Comparison of ENCODE assay signal across 35 mouse cellular contexts in genomic region chr3:86057436-86058095, GRCm38 (mm10). TPM values are rescaled to one million over a fixed set of nuclear protein-coding genes. Genes with fewer than 3 reads are reported as not detected.
A peak's percentile ranks its signal among the peaks of the same experiment; 100 is the strongest.
DNase-seq lines count a peak whose midpoint lies in the region; ATAC-seq and TF ChIP-seq lines count a peak whose summit lies in the region.
"Had no signal": no experiment of that assay in that cellular context is flagged by ENCODE, and none has a peak within 500 bp of the region (broad histone marks: within the 10 kb centered on the region; RNA-seq: fewer than 3 reads in every experiment).

No protein-coding gene starts in this region.

- H3K4me1 ChIP-seq in heart, embryonic 10.5 days, result no peaks in the 10 kb centered on the region
- no peaks in the 10 kb centered on the region for H3K4me1 ChIP-seq in lung, postnatal 0 days (ENCODE audit: insufficient read depth, low read depth, low read length)
- H3K4me1 ChIP-seq in midbrain, embryonic 13.5 days (replicated peaks), result no peaks in the 10 kb centered on the region
- H3K4me1 ChIP-seq: forebrain, embryonic 15.5 days; heart, embryonic 13.5 days; liver, embryonic 15.5 days had no signal

- no peak overlapping the region for H3K27ac ChIP-seq in heart, embryonic 10.5 days
- H3K27ac ChIP-seq in lung, postnatal 0 days (ENCODE audit: low read length), result peak overlapping the region; percentile 72
- no peak overlapping the region for H3K27ac ChIP-seq in midbrain, embryonic 13.5 days
- H3K27ac ChIP-seq: forebrain, embryonic 10.5 days; forebrain, embryonic 15.5 days; heart, embryonic 13.5 days; hindbrain, postnatal 0 days; intestine, embryonic 15.5 days; left cerebral cortex, adult 2 months; limb, embryonic 12.5 days; liver, embryonic 15.5 days had no signal

- WGBS in heart, embryonic 10.5 days, result 67% methylated on average over 6 of the region's 6 CpGs
- WGBS in lung, postnatal 0 days, result 47% methylated on average over 6 of the region's 6 CpGs
- WGBS in midbrain, embryonic 13.5 days, result 72% methylated on average over 6 of the region's 6 CpGs

- H3K36me3 ChIP-seq in heart, embryonic 10.5 days, result no peaks in the 10 kb centered on the region
- H3K36me3 ChIP-seq in lung, postnatal 0 days (ENCODE audit: insufficient read depth, low read length), result no peaks in the 10 kb centered on the region
- no peaks in the 10 kb centered on the region for H3K36me3 ChIP-seq in midbrain, embryonic 13.5 days
- H3K36me3 ChIP-seq: forebrain, embryonic 10.5 days; forebrain, embryonic 15.5 days; G1E; heart, embryonic 13.5 days; intestine, embryonic 15.5 days; limb, embryonic 12.5 days; liver, embryonic 15.5 days had no signal

- TF ChIP-seq CTCF in lung, postnatal 0 days (IDR thresholded peaks at IDR 0.05), result no peak

- H3K27me3 ChIP-seq in heart, embryonic 10.5 days (ENCODE audit: insufficient read depth, poor library complexity, severe bottlenecking), result no peaks in the 10 kb centered on the region
- no peaks in the 10 kb centered on the region for H3K27me3 ChIP-seq in lung, postnatal 0 days (replicated peaks; ENCODE audit: insufficient read depth, low read length)
- no peaks in the 10 kb centered on the region for H3K27me3 ChIP-seq in midbrain, embryonic 13.5 days
- H3K27me3 ChIP-seq: forebrain, embryonic 15.5 days; heart, embryonic 13.5 days; intestine, embryonic 15.5 days; limb, embryonic 12.5 days; liver, embryonic 15.5 days had no signal

- peak; percentile 79 for ATAC-seq in lung, postnatal 0 days
- no peak for ATAC-seq in midbrain, embryonic 13.5 days
- ATAC-seq: forebrain, embryonic 15.5 days; hindbrain, postnatal 0 days; intestine, embryonic 15.5 days; midbrain, embryonic 16.5 days had no signal

- peak; percentile 11 for DNase-seq in heart, embryonic 10.5 days (ENCODE audit: low spot score)
- no peak for DNase-seq in heart, adult 9 months (ENCODE audit: low spot score in 2 of 2)
- DNase-seq in 3134 (ENCODE audit: extremely low read depth, insufficient read length, low spot score), result peak; percentile 41
- peak; percentile 66 for DNase-seq in Muller cell, postnatal 12 days (ENCODE audit: inconsistent ontology term)
- DNase-seq in lung, postnatal 0 days (ENCODE audit: low spot score), result peak; percentile 73
- DNase-seq in ovary, postnatal 36 days (ENCODE audit: low spot score), result no peak
- DNase-seq in gastrocnemius, postnatal 25 days, result no peak
- DNase-seq: cerebellum, adult 18-20 months; cerebellum, postnatal 14 days; thymus, adult 2 months; thymus, postnatal 36 days had no signal

- no peak overlapping the region for H3K4me3 ChIP-seq in heart, embryonic 10.5 days
- H3K4me3 ChIP-seq in lung, postnatal 0 days (ENCODE audit: low read depth, low read length), result no peak overlapping the region
- H3K4me3 ChIP-seq in midbrain, embryonic 13.5 days (replicated peaks), result no peak overlapping the region
- H3K4me3 ChIP-seq: forebrain, embryonic 10.5 days; forebrain, embryonic 15.5 days; heart, embryonic 13.5 days; intestine, embryonic 15.5 days; layer of hippocampus, adult 2 months; left cerebral cortex, adult 2 months; limb, embryonic 12.5 days; liver, embryonic 15.5 days had no signal

- no peak overlapping the region for H3K4me2 ChIP-seq in lung, postnatal 0 days (replicated peaks; ENCODE audit: low read depth, low read length)
- H3K4me2 ChIP-seq in midbrain, embryonic 13.5 days (replicated peaks), result no peak overlapping the region
- H3K4me2 ChIP-seq: forebrain, embryonic 15.5 days; heart, embryonic 13.5 days; intestine, embryonic 15.5 days; limb, embryonic 12.5 days; liver, embryonic 15.5 days had no signal

- no peaks in the 10 kb centered on the region for H3K9me3 ChIP-seq in heart, embryonic 10.5 days
- no peaks in the 10 kb centered on the region for H3K9me3 ChIP-seq in lung, postnatal 0 days (ENCODE audit: low read length)
- no peaks in the 10 kb centered on the region for H3K9me3 ChIP-seq in midbrain, embryonic 13.5 days
- H3K9me3 ChIP-seq: forebrain, embryonic 10.5 days; forebrain, embryonic 15.5 days; G1E; heart, embryonic 13.5 days; intestine, embryonic 15.5 days; limb, embryonic 12.5 days; liver, embryonic 15.5 days had no signal

- 0 out of 2 replicates have a peak, but pooled peaks have one; percentile 32 for TF ChIP-seq EP300 in lung, postnatal 0 days (IDR thresholded peaks at IDR 0.05)

- H3K9ac ChIP-seq in lung, postnatal 0 days (replicated peaks; ENCODE audit: low read depth), result no peak overlapping the region
- H3K9ac ChIP-seq in midbrain, embryonic 13.5 days (replicated peaks), result no peak overlapping the region
- H3K9ac ChIP-seq: forebrain, embryonic 15.5 days; heart, embryonic 13.5 days; intestine, embryonic 15.5 days; limb, embryonic 12.5 days; liver, embryonic 15.5 days had no signal

RNA-seq across cellular contexts. Expression of gene Prss48, which starts 55.3 kb away (rescaled TPM):
- polyA plus RNA-seq in heart, embryonic 10.5 days (2016; fragmentation: Nextera tagmentation; extraction: Ambion mirVana), result not detected in 2 replicates
- polyA plus RNA-seq in lung, postnatal 0 days (2015; fragmentation: Nextera tagmentation; extraction: Ambion mirVana), result not detected in 2 replicates
- not detected in 2 replicates for polyA plus RNA-seq in midbrain, embryonic 13.5 days (2015; fragmentation: Nextera tagmentation; extraction: Ambion mirVana)
- not detected for total RNA-seq in gastrocnemius, postnatal 25 days (2021)
- total RNA-seq: adrenal gland, postnatal 14 days; G1E; gastrocnemius, adult 8-10 months; granulocyte monocyte progenitor cell, adult 5-6 weeks; heart, postnatal 10 days; hindbrain, postnatal 0 days; layer of hippocampus, adult 2 months; layer of hippocampus, postnatal 14 days; left cerebral cortex, adult 2 months; left cerebral cortex, postnatal 25 days; liver, adult 2 months; neutrophil, adult 5-6 weeks had no signal
- polyA plus RNA-seq: cortical plate, adult 2 months; forebrain, embryonic 10.5 days; forebrain, embryonic 15.5 days; frontal cortex, adult 2 months; G1E; heart, embryonic 13.5 days; hindbrain, postnatal 0 days; kidney, adult 2 months; limb, embryonic 12.5 days; liver, adult 2 months; liver, embryonic 15.5 days; midbrain, embryonic 16.5 days; neural tube, embryonic 11.5 days; thymus, adult 2 months had no signal

Comparison
In these comparisons a context has a peak if more than half of its experiments do, and no peak if none do; other contexts are left out.
1. DNase-seq: peak in heart, embryonic 10.5 days (single experiment), 3134 (single experiment), Muller cell, postnatal 12 days (single experiment) and lung, postnatal 0 days (single experiment); none in heart, adult 9 months (0 of 2), ovary, postnatal 36 days (single experiment) and gastrocnemius, postnatal 25 days (single experiment).